Mouse (Mus musculus) bone marrow, adult 2 months (tissue): Measurements from ENCODE around the gene Ikzf1.

ENCODE experiments used
- CTCF ChIP-seq: fragments of 200-500 bp; IDR thresholded peaks from 2 replicates; pipeline ENCODE4 v1.5.1; 2011; ENCODE audit warnings: low read length, control low read depth; ENCODE audit not compliant: control insufficient read depth, insufficient read depth
- POLR2A ChIP-seq: fragments of 200-500 bp; IDR thresholded peaks from 2 replicates; pipeline ENCODE4 v1.6.1; 2011; ENCODE audit warnings: low read depth, mild to moderate bottlenecking, control low read depth, low read length, borderline replicate concordance; ENCODE audit not compliant: control insufficient read depth

DNA sequence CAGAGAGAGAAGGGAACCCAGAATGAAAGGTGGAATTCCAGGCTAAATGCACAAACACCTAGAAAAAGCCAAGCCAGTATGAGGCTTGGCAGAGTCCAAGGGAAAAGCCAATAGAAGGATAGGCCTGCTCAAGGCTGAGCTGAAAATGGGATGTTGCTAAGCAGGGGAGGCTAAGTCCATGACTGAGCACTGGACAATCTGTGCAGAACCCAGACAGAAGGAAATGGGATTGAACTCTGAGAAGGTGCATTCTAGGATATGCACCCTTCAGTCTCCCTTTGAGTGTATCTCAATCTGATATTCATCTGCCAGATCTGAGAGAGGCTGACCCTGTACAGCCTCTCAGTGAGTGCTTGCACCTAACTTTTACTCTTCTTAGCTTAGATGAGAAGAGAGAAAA, 25.9 kb downstream of the Ikzf1 start:
- TF ChIP-seq CTCF (no peak), POLR2A (no peak)
